Mouse (Mus musculus) kidney, adult 2 months (tissue): ENCODE measurements around the gene Tnfsf9. TPM values are rescaled to one million over a fixed set of nuclear protein-coding genes. Genes with fewer than 3 reads are reported as not detected.
A peak's percentile ranks its signal among the peaks of the same experiment; 100 is the strongest.

ENCODE experiments used
- DNase-seq: peaks from one replicate; pipeline ENCODE4 v3.0.0; 2021
- H3K27ac ChIP-seq: fragments of 200-500 bp; 2 replicates; pipeline ENCODE4 v1.5.1; 2012; ENCODE audit warnings: low read depth, low read length, control low read depth, inconsistent platforms; ENCODE audit not compliant: insufficient read depth
- H3K27me3 ChIP-seq: fragments of 200-500 bp; replicated peaks from 2 replicates; pipeline ENCODE4 v1.6.1; 2012; ENCODE audit warnings: mild to moderate bottlenecking, moderate library complexity, low read length, inconsistent platforms; ENCODE audit not compliant: control insufficient read depth, insufficient read depth
- H3K36me3 ChIP-seq: fragments of 200-500 bp; 2 replicates; pipeline ENCODE4 v1.6.1; 2012; ENCODE audit warnings: mild to moderate bottlenecking, moderate library complexity, low read length, inconsistent platforms; ENCODE audit not compliant: control insufficient read depth, insufficient read depth
- H3K4me1 ChIP-seq: fragments of 200-500 bp; 2 replicates; pipeline ENCODE4 v1.6.1; 2011; ENCODE audit warnings: low read length; ENCODE audit not compliant: control insufficient read depth, insufficient read depth
- H3K4me3 ChIP-seq: fragments of 200-500 bp; 2 replicates; pipeline ENCODE4 v1.5.1; 2011; ENCODE audit warnings: mild to moderate bottlenecking, low read depth, low read length, control low read depth; ENCODE audit not compliant: insufficient read depth
- CTCF ChIP-seq: fragments of 200-500 bp; conservative IDR thresholded peaks from 2 replicates; pipeline ENCODE4 v1.5.1; 2011; ENCODE audit warnings: low read depth, mild to moderate bottlenecking, control low read depth, low read length, moderate library complexity, mixed read lengths; ENCODE audit not compliant: insufficient read depth, insufficient read length
- POLR2A ChIP-seq: fragments of 200-500 bp; IDR thresholded peaks from one replicate; pipeline ENCODE4 v1.6.1; 2011; ENCODE audit warnings: low read depth, low read length, control low read depth
- WGBS: fragments of 180-500 bp; shearing (Covaris S2); methylation state at CpG from one replicate; pipeline ENCODE4 v1.1.7; 2018; 5-methylcytosine and 5-hydroxymethylcytosine counted together
- polyA plus RNA-seq: library from polyadenylated mRNA; depleted of rRNA; stranded (reverse); fragments of >200 nt; gene quantifications from 2 replicates; pipeline ENCODE4 v1.2.3, GENCODE M21; 2012

The Tnfsf9 gene
- polyA plus RNA-seq, 1 experiment, result 1.6 TPM

- peak; percentile 93 for DNase-seq
- H3K27me3 ChIP-seq, result no peaks in the 10 kb centered on the region
- peaks cover 6% of the 10 kb centered on the region; the same call in 1 of the 2 replicates for H3K4me1 ChIP-seq
- H3K27ac ChIP-seq, result peak overlapping the region; percentile 100
- H3K4me3 ChIP-seq, result peak overlapping the region; percentile 90
- WGBS, result 1% methylated on average over 39 of the region's 39 CpGs
- TF ChIP-seq POLR2A (no peak), CTCF (no peak)
- peaks cover 4% of the 10 kb centered on the region; the same call in 1 of the 2 replicates for H3K36me3 ChIP-seq
These were observed 43.1 kb upstream of the Tnfsf9 start for GRCm38 (mm10) chr17:57062011-57062521.

DNA sequence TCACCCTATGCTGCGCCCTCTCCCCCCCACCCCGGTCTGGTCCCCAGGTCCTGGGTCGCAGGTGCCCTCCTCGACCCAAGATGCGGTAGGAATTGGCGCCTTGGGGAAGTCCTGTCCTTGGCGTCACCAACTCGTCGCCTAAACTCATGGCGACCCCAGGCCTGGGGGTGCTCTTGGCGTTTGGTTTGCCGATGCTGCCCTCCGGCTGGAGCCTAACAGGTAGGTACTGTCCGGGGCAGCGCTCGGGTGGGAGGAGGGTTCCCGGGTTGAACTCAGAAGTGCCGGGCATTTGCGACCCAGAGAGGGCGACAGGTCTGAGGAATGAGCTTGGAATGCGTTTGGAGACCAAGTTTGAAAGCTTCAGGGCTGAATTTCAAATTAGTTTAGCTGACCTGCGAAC, 42.6 kb upstream of the Tnfsf9 start:
- Histone ChIP-seq H3K36me3 (peaks cover 4% of the 10 kb centered on the region; the same call in 1 of the 2 replicates), H3K27ac (peak overlapping the region; percentile 100), H3K4me3 (peak overlapping the region; percentile 90), H3K4me1 (peaks cover 6% of the 10 kb centered on the region; the same call in 1 of the 2 replicates), H3K27me3 (no peaks in the 10 kb centered on the region)
- WGBS, result 3% methylated on average over 22 of the region's 22 CpGs
- TF ChIP-seq POLR2A (no peak), CTCF (no peak)
- DNase-seq, result peak; percentile 43

DNA sequence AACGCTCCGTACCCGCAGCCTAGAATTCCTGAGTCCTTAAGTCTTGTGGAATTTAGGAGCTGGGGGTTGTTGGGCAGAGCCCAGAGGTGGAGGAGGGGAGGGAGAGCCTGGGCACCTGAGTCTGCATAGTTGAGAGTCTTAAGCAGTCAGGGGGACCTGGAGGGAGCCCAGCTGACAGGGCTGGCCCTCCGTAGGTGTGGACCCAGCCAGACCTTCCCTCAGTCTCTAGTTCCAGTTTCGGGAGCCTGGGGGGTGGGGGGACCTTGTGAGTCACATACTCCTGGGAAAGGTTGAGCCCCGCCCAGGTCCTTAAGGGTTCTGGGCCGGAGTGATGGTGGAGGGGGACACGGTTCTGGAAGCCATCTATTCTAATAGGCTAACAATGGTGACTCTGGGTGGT, 42.1 kb upstream of the Tnfsf9 start:
- peak overlapping the region; percentile 90 for H3K4me3 ChIP-seq
- 13% methylated on average over 8 of the region's 8 CpGs for WGBS
- DNase-seq, result peak; percentile 35

DNA sequence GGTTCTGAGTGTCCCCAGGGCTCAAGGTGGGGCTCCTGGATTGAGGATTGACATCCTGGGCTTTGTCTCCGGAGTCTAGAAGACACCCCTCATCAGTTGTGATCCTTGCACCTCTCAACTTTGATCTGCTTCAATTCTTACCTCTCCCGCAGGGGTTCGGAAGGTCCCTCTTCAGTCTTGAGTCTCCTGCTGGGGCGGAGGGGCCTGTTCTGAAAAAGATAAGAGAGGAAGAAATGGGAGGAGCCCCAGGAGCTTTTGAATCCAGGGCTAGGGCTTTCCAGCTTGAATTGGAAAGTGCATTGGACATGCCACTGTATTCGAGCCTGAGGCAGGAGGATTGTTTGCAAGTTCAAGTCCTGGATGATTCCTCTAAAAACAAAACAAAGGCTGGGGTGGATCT, 38.2 kb upstream of the Tnfsf9 start:
- Histone ChIP-seq H3K4me1 (no peaks in the 10 kb centered on the region), H3K4me3 (no peak overlapping the region), H3K27me3 (no peaks in the 10 kb centered on the region), H3K27ac (no peak overlapping the region), H3K36me3 (peaks cover 4% of the 10 kb centered on the region; the same call in 1 of the 2 replicates)
- WGBS, result 80% methylated on average over 5 of the region's 5 CpGs
- TF ChIP-seq CTCF (no peak), POLR2A (no peak)
- DNase-seq, result no peak

More for the DNA sequence above, 42.1 kb upstream of the Tnfsf9 start:
- TF ChIP-seq CTCF (no peak), POLR2A (no peak)
- Histone ChIP-seq H3K4me1 (peaks cover 6% of the 10 kb centered on the region; the same call in 1 of the 2 replicates), H3K27me3 (no peaks in the 10 kb centered on the region), H3K36me3 (peaks cover 4% of the 10 kb centered on the region; the same call in 1 of the 2 replicates), H3K27ac (peak overlapping the region; percentile 33; the same call in 1 of the 2 replicates)

GRCm38 (mm10) chr17:57070272-57070671, 34.9 kb upstream of the Tnfsf9 start:
- H3K4me1 ChIP-seq, result no peaks in the 10 kb centered on the region
- H3K27ac ChIP-seq, result no peak overlapping the region
- DNase-seq, result no peak
- H3K4me3 ChIP-seq, result no peak overlapping the region
- H3K27me3 ChIP-seq, result no peaks in the 10 kb centered on the region
- 18% methylated on average over 9 of the region's 9 CpGs for WGBS
- peaks cover 3% of the 10 kb centered on the region; the same call in 1 of the 2 replicates for H3K36me3 ChIP-seq
- TF ChIP-seq CTCF, result no peak

DNA sequence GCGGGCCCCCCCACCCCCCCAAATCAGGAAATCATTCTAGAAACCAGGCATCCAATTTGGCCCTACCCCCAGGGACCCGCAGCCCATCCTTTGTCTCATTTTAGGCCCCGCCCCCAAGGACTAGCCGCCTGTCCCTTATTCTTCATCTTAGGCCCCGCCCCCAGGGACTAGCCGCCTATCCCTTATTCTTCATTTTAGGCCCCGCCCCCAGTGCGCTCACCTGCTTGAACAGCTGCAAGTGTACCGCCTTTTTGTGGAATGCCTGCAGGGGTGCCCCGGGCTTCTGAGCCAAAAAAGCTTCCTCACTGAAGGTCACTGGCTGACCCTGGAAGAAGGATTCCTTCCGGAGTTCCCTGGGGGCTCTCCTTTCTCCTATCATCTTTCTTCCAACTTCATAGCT, 34.4 kb upstream of the Tnfsf9 start:
- Histone ChIP-seq H3K4me3 (no peak overlapping the region), H3K27me3 (no peaks in the 10 kb centered on the region), H3K4me1 (no peaks in the 10 kb centered on the region), H3K36me3 (no peaks in the 10 kb centered on the region), H3K27ac (no peak overlapping the region)
- WGBS, result 6% methylated on average over 11 of the region's 11 CpGs
- peak; percentile 55 for DNase-seq
- TF ChIP-seq CTCF, result no peak
- no peak for TF ChIP-seq POLR2A

DNA sequence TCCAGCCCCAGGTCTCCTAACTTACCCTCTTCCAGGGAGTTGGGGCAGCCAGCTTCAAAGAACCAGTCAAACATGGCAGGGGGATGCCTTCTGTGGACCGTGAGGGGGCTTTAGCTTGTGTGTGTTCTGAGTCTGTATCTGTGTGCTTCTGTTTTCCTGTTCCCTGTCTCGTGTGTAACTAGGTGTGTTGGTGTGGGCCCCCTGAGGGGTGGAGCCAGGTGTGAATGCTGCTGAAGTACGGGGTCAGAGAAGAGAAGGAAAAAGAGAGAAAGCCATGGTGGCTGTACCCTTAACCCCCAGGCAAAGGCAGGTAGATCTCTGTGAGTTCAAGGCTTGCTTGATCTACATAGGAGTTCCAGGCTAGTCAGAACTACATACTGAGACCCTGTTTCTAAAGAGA, 28.2 kb upstream of the Tnfsf9 start:
- WGBS, result 72% methylated on average over 3 of the region's 3 CpGs
- Histone ChIP-seq H3K4me1 (no peaks in the 10 kb centered on the region), H3K36me3 (no peaks in the 10 kb centered on the region)

GRCm38 (mm10) chr17:57078336-57078735, 26.8 kb upstream of the Tnfsf9 start, which contains the start of gene Dennd1c:
TSS of gene Dennd1c (minus strand) at chr17:57078514.
- no peaks in the 10 kb centered on the region for H3K4me1 ChIP-seq
- H3K27ac ChIP-seq, result no peak within 1 kb of the TSS
- H3K4me3 ChIP-seq, result no peak within 1 kb of the TSS; the same call in 1 of the 2 replicates
- DNase-seq, result no peak
- no peaks in the 10 kb centered on the region for H3K36me3 ChIP-seq
- H3K27me3 ChIP-seq, result no peaks in the 10 kb centered on the region
- no peak for TF ChIP-seq POLR2A
- TF ChIP-seq CTCF, result no peak
- 54% methylated on average over 6 of the region's 6 CpGs for WGBS

More for the DNA sequence above, 28.2 kb upstream of the Tnfsf9 start:
- DNase-seq, result no peak
- H3K4me3 ChIP-seq, result no peak overlapping the region
- TF ChIP-seq POLR2A, result no peak
- no peak overlapping the region for H3K27ac ChIP-seq
- H3K27me3 ChIP-seq, result no peaks in the 10 kb centered on the region
